Mouse (Mus musculus): ENCODE data around the gene Lyplal1.
A peak's percentile ranks its signal among the peaks of the same experiment; 100 is the strongest.

The Lyplal1 gene

GRCm38 (mm10) chr1:186116701-186117488, at the start of gene Lyplal1:
TSS of gene Lyplal1 (minus strand) at chr1:186117310.
- peak; percentile 77 to 90 for DNase-seq (ENCODE audit: low spot score in 2 of 2)

- DNase-seq (ENCODE audit: low spot score in 2 of 2), result no peak
Observed at GRCm38 (mm10) chr1:186163616-186164015, 46.5 kb upstream of the Lyplal1 start.

- DNase-seq (ENCODE audit: low spot score in 2 of 2), result no peak
Observed at GRCm38 (mm10) chr1:186163206-186163605, 46.1 kb upstream of the Lyplal1 start.

GRCm38 (mm10) chr1:186150376-186150775, 33.3 kb upstream of the Lyplal1 start:
- DNase-seq (ENCODE audit: low spot score in 2 of 2), result no peak

- no peak for DNase-seq (ENCODE audit: low spot score in 2 of 2)
Observed at GRCm38 (mm10) chr1:186145444-186145843, 28.3 kb upstream of the Lyplal1 start.

- DNase-seq (ENCODE audit: low spot score in 2 of 2), result no peak
Observed at GRCm38 (mm10) chr1:186140191-186140590, 23.1 kb upstream of the Lyplal1 start.

GRCm38 (mm10) chr1:186137873-186138272, 20.8 kb upstream of the Lyplal1 start:
- DNase-seq (ENCODE audit: low spot score in 2 of 2), result no peak

GRCm38 (mm10) chr1:186136636-186137380, 19.7 kb upstream of the Lyplal1 start:
- DNase-seq (ENCODE audit: low spot score in 2 of 2), result no peak

GRCm38 (mm10) chr1:186131465-186131864, 14.4 kb upstream of the Lyplal1 start:
- DNase-seq (ENCODE audit: low spot score in 2 of 2), result no peak

- no peak for DNase-seq (ENCODE audit: low spot score in 2 of 2)
Observed at GRCm38 (mm10) chr1:186128940-186129339, 11.8 kb upstream of the Lyplal1 start.

- DNase-seq (ENCODE audit: low spot score in 2 of 2), result no peak
Observed at GRCm38 (mm10) chr1:186126313-186126862, 9.3 kb upstream of the Lyplal1 start.

GRCm38 (mm10) chr1:186123690-186124089, 6.6 kb upstream of the Lyplal1 start:
- no peak for DNase-seq (ENCODE audit: low spot score in 2 of 2)

GRCm38 (mm10) chr1:186119856-186120255, 2.7 kb upstream of the Lyplal1 start:
- DNase-seq (ENCODE audit: low spot score in 2 of 2), result no peak

- no peak for DNase-seq (ENCODE audit: low spot score in 2 of 2)
Observed at GRCm38 (mm10) chr1:186116086-186116600, 967 bp downstream of the Lyplal1 start.

- DNase-seq (ENCODE audit: low spot score in 2 of 2), result no peak
Observed at GRCm38 (mm10) chr1:186102313-186102712, 14.8 kb downstream of the Lyplal1 start.

- no peak for DNase-seq (ENCODE audit: low spot score in 2 of 2)
Observed at GRCm38 (mm10) chr1:186066266-186066897, 50.7 kb downstream of the Lyplal1 start.

GRCm38 (mm10) chr1:186060041-186060440, 57.1 kb downstream of the Lyplal1 start:
- no peak for DNase-seq (ENCODE audit: low spot score in 2 of 2)

- DNase-seq (ENCODE audit: low spot score in 2 of 2), result no peak
Observed at GRCm38 (mm10) chr1:186054227-186054626, 62.9 kb downstream of the Lyplal1 start.

- no peak for DNase-seq (ENCODE audit: low spot score in 2 of 2)
Observed at GRCm38 (mm10) chr1:186053280-186054043, 63.6 kb downstream of the Lyplal1 start.

GRCm38 (mm10) chr1:186043709-186044452, 73.2 kb downstream of the Lyplal1 start:
- no peak for DNase-seq (ENCODE audit: low spot score in 2 of 2)
